17 mouse cellular contexts compared by ENCODE assay signal in genomic region chr7:16406978-16407377, GRCm38 (mm10). TPM values are rescaled to one million over a fixed set of nuclear protein-coding genes. Genes with fewer than 3 reads are reported as not detected.
A peak's percentile ranks its signal among the peaks of the same experiment; 100 is the strongest.
DNase-seq lines count a peak whose midpoint lies in the region; ATAC-seq and TF ChIP-seq lines count a peak whose summit lies in the region.
"Had no signal": no experiment of that assay in that cellular context is flagged by ENCODE, and none has a peak within 500 bp of the region (broad histone marks: within the 10 kb centered on the region; RNA-seq: fewer than 3 reads in every experiment).

No protein-coding gene starts in this region.

- H3K9ac ChIP-seq in limb, embryonic 15.5 days: no peak overlapping the region
- peak overlapping the region; percentile 83 for H3K9ac ChIP-seq in liver, embryonic 13.5 days
- no peak overlapping the region for H3K9ac ChIP-seq in stomach, postnatal 0 days (ENCODE audit: low read length)
- H3K9ac ChIP-seq: midbrain, embryonic 12.5 days; neural tube, embryonic 15.5 days had no signal

- DNase-seq in heart, embryonic 10.5 days (ENCODE audit: low spot score): no peak
- no peak for DNase-seq in heart, postnatal 4 days
- DNase-seq in limb, embryonic 10.5 days (ENCODE audit: low spot score): no peak
- DNase-seq in liver, embryonic 13.5 days: no peak
- no peak for DNase-seq in stomach, postnatal 0 days (ENCODE audit: low spot score)
- DNase-seq in frontal cortex, postnatal 14 days (ENCODE audit: low spot score in 2 of 2): no peak
- DNase-seq: adrenal gland, postnatal 14 days; cerebellum, adult 2 months; gastrocnemius, postnatal 10 days; kidney, postnatal 10 days; lung, adult 18-20 months; lung, postnatal 4 days had no signal

- H3K36me3 ChIP-seq in heart, embryonic 10.5 days: peaks cover 28% of the 10 kb centered on the region
- 0 out of 2 replicates have a peak, but pooled peaks cover 3% of the 10 kb centered on the region for H3K36me3 ChIP-seq in limb, embryonic 15.5 days
- H3K36me3 ChIP-seq in limb, embryonic 10.5 days: peaks cover 69% of the 10 kb centered on the region
- H3K36me3 ChIP-seq in liver, embryonic 13.5 days: peaks cover 37% of the 10 kb centered on the region
- H3K36me3 ChIP-seq in stomach, postnatal 0 days (ENCODE audit: control insufficient read depth, insufficient read depth, low read length): no peaks in the 10 kb centered on the region
- H3K36me3 ChIP-seq: neural tube, embryonic 15.5 days had no signal

- peak overlapping the region; percentile 8; the same call in 1 of the 2 replicates for H3K27ac ChIP-seq in heart, embryonic 10.5 days
- H3K27ac ChIP-seq in limb, embryonic 15.5 days: 0 out of 2 replicates have a peak overlapping the region, but pooled peaks have one; percentile 22
- no peak overlapping the region for H3K27ac ChIP-seq in limb, embryonic 10.5 days
- peak overlapping the region; percentile 100 for H3K27ac ChIP-seq in liver, embryonic 13.5 days
- 0 out of 2 replicates have a peak overlapping the region, but pooled peaks have one; percentile 24 for H3K27ac ChIP-seq in stomach, postnatal 0 days (replicated peaks)

- no peak for ATAC-seq in limb, embryonic 15.5 days (ENCODE audit: insufficient number of reproducible peaks, low FRiP score, low TSS enrichment, low read depth)
- ATAC-seq in liver, embryonic 13.5 days (ENCODE audit: low read depth): no peak
- no peak for ATAC-seq in stomach, postnatal 0 days (ENCODE audit: low FRiP score, low TSS enrichment)
- ATAC-seq: activated CD4-positive, CD25-positive, alpha-beta regulatory T cell, adult 4 months had no signal

- peaks cover 53% of the 10 kb centered on the region for H3K4me1 ChIP-seq in heart, embryonic 10.5 days
- H3K4me1 ChIP-seq in limb, embryonic 15.5 days: peaks cover 32% of the 10 kb centered on the region
- peaks cover 44% of the 10 kb centered on the region for H3K4me1 ChIP-seq in limb, embryonic 10.5 days
- peaks cover 86% of the 10 kb centered on the region for H3K4me1 ChIP-seq in liver, embryonic 13.5 days (replicated peaks)
- peaks cover 6% of the 10 kb centered on the region for H3K4me1 ChIP-seq in stomach, postnatal 0 days (replicated peaks; ENCODE audit: control insufficient read depth, insufficient read depth)

- no peaks in the 10 kb centered on the region for H3K27me3 ChIP-seq in heart, embryonic 10.5 days (ENCODE audit: insufficient read depth, poor library complexity, severe bottlenecking)
- no peaks in the 10 kb centered on the region for H3K27me3 ChIP-seq in limb, embryonic 15.5 days
- no peaks in the 10 kb centered on the region for H3K27me3 ChIP-seq in limb, embryonic 10.5 days (ENCODE audit: low read depth, poor library complexity, severe bottlenecking)
- H3K27me3 ChIP-seq in liver, embryonic 13.5 days: no peaks in the 10 kb centered on the region
- no peaks in the 10 kb centered on the region for H3K27me3 ChIP-seq in stomach, postnatal 0 days (ENCODE audit: control insufficient read depth, insufficient read depth, low read length)
- H3K27me3 ChIP-seq: midbrain, embryonic 12.5 days; neural tube, embryonic 15.5 days; Patski had no signal

- no peak for TF ChIP-seq EP300 in stomach, postnatal 0 days (optimal IDR thresholded peaks at IDR 0.05)

- WGBS in heart, embryonic 10.5 days: 72% methylated on average over 3 of the region's 3 CpGs
- 91% methylated on average over 3 of the region's 3 CpGs for WGBS in limb, embryonic 15.5 days
- 97% methylated on average over 3 of the region's 3 CpGs for WGBS in limb, embryonic 10.5 days
- WGBS in liver, embryonic 13.5 days (ENCODE audit: insufficient replicate concordance): 81% methylated on average over 3 of the region's 3 CpGs
- WGBS in stomach, postnatal 0 days: 89% methylated on average over 3 of the region's 3 CpGs

- TF ChIP-seq CTCF in stomach, postnatal 0 days (IDR thresholded peaks at IDR 0.05; ENCODE audit: low read depth): no peak

- H3K4me3 ChIP-seq in heart, embryonic 10.5 days: no peak overlapping the region
- H3K4me3 ChIP-seq in limb, embryonic 15.5 days: no peak overlapping the region
- no peak overlapping the region for H3K4me3 ChIP-seq in limb, embryonic 10.5 days
- H3K4me3 ChIP-seq in liver, embryonic 13.5 days (replicated peaks): no peak overlapping the region
- H3K4me3 ChIP-seq in stomach, postnatal 0 days (ENCODE audit: low read depth, low read length): no peak overlapping the region
- H3K4me3 ChIP-seq: midbrain, embryonic 12.5 days; neural tube, embryonic 15.5 days had no signal

- H3K4me2 ChIP-seq in limb, embryonic 15.5 days: no peak overlapping the region
- peak overlapping the region; percentile 23 for H3K4me2 ChIP-seq in liver, embryonic 13.5 days
- no peak overlapping the region for H3K4me2 ChIP-seq in stomach, postnatal 0 days (replicated peaks; ENCODE audit: low read depth)

- no peaks in the 10 kb centered on the region for H3K9me3 ChIP-seq in heart, embryonic 10.5 days
- H3K9me3 ChIP-seq in limb, embryonic 15.5 days: no peaks in the 10 kb centered on the region
- no peaks in the 10 kb centered on the region for H3K9me3 ChIP-seq in limb, embryonic 10.5 days (replicated peaks)
- no peaks in the 10 kb centered on the region for H3K9me3 ChIP-seq in liver, embryonic 13.5 days (replicated peaks)
- H3K9me3 ChIP-seq in stomach, postnatal 0 days (ENCODE audit: control insufficient read depth, low read length): no peaks in the 10 kb centered on the region
- H3K9me3 ChIP-seq: midbrain, embryonic 12.5 days; neural tube, embryonic 15.5 days had no signal

RNA-seq across cellular contexts. Expression of gene Zc3h4, which starts 6.3 kb away (rescaled TPM):
- polyA plus RNA-seq in heart, embryonic 10.5 days (2016; fragmentation: Nextera tagmentation; extraction: Ambion mirVana): 12.9 and 19.4 TPM in 2 replicates
- 10 to 100 TPM; 36.8 to 39.3 TPM for total RNA-seq in heart, postnatal 4 days (2021)
- 12.3 and 14.1 TPM in 2 replicates for polyA plus RNA-seq in limb, embryonic 15.5 days (2015; fragmentation: Nextera tagmentation; extraction: Ambion mirVana)
- 22.9 and 24.6 TPM in 2 replicates for polyA plus RNA-seq in limb, embryonic 10.5 days (2016; fragmentation: Nextera tagmentation; extraction: Ambion mirVana)
- 8.2 and 8.3 TPM in 2 replicates for polyA plus RNA-seq in liver, embryonic 13.5 days (2015; fragmentation: Nextera tagmentation; extraction: Ambion mirVana)
- polyA plus RNA-seq in stomach, postnatal 0 days (2015; fragmentation: Nextera tagmentation; extraction: Ambion mirVana): 5.9 and 6.2 TPM in 2 replicates

RNA-seq across cellular contexts. Expression of gene Sae1, which starts 19.4 kb away (rescaled TPM):
- polyA plus RNA-seq in heart, embryonic 10.5 days (2016; fragmentation: Nextera tagmentation; extraction: Ambion mirVana): 302 and 359 TPM in 2 replicates
- 100 to 1,000 TPM; 105 to 110 TPM for total RNA-seq in heart, postnatal 4 days (2021)
- polyA plus RNA-seq in limb, embryonic 15.5 days (2015; fragmentation: Nextera tagmentation; extraction: Ambion mirVana): 282 and 287 TPM in 2 replicates
- 483 and 484 TPM in 2 replicates for polyA plus RNA-seq in limb, embryonic 10.5 days (2016; fragmentation: Nextera tagmentation; extraction: Ambion mirVana)
- 144 and 161 TPM in 2 replicates for polyA plus RNA-seq in liver, embryonic 13.5 days (2015; fragmentation: Nextera tagmentation; extraction: Ambion mirVana)
- 119 and 123 TPM in 2 replicates for polyA plus RNA-seq in stomach, postnatal 0 days (2015; fragmentation: Nextera tagmentation; extraction: Ambion mirVana)

RNA-seq across cellular contexts. Expression of gene Tmem160, which starts 45.6 kb away (rescaled TPM):
- polyA plus RNA-seq in heart, embryonic 10.5 days (2016; fragmentation: Nextera tagmentation; extraction: Ambion mirVana): 90.2 and 91.9 TPM in 2 replicates
- total RNA-seq in heart, postnatal 4 days (2021): 10 to 100 TPM; 70.3 to 77.9 TPM
- polyA plus RNA-seq in limb, embryonic 15.5 days (2015; fragmentation: Nextera tagmentation; extraction: Ambion mirVana): 36.6 and 39.2 TPM in 2 replicates
- 74.8 and 86.2 TPM in 2 replicates for polyA plus RNA-seq in limb, embryonic 10.5 days (2016; fragmentation: Nextera tagmentation; extraction: Ambion mirVana)
- polyA plus RNA-seq in liver, embryonic 13.5 days (2015; fragmentation: Nextera tagmentation; extraction: Ambion mirVana): 30.0 and 35.4 TPM in 2 replicates
- polyA plus RNA-seq in stomach, postnatal 0 days (2015; fragmentation: Nextera tagmentation; extraction: Ambion mirVana): 71.5 and 75.0 TPM in 2 replicates
